Mouse (Mus musculus): ENCODE measurements around the gene Kmt2c.

DNA sequence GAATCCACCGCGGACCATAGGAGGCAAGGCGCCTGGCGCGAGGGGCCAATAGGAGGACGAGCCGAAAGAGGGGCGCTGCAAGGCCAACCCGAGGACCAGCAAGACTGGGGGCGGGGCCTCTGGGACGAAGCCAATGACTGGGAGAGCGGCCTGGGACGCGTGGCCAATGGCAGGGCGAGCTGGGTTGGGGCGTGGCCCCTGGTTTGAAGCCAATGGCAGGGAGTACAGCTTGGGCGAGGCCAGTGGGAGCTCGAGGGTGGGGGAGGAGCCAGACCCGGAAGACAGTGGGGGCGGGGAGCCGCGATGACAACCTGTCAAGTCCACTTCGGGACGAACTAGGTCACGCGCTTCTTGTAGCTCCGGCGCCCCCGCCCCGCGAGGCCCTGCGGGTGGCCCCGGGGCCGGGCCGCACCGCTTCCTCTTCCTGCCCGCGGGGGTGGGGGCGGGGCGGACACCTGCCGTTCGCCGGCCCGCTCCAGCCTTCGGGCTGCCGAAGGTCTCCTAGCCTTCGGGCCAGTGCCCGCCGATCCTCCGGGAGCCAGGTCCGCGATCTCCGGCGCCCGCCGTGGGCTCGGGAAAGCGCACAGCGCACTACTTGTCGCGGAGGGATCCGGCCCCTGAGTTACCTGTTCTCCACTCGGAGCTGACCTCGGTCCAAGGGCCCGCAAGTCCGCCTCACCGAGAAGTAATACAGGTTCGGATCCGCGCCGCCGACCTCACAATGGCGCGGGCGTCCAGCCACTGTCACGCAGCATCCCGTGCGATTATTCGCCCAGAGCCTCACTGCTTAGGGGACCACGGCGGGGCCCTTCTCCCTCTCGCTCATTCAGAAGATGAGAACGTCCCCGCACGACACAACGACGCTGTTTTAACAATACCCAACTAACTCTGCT, 31.2 kb upstream of the Kmt2c start:
- TF ChIP-seq CTCF (IDR thresholded peaks at IDR 0.05; ENCODE audit: low read depth) (peak; percentile 46; the same call in 1 of the 2 replicates), EP300 (IDR thresholded peaks at IDR 0.05; ENCODE audit: low read depth) (no peak)

Data from liver, embryonic 14.5 days (tissue).